ENCODE assay signal across 19 mouse cellular contexts in genomic region chr2:29683261-29683999, GRCm38 (mm10).
A peak's percentile ranks its signal among the peaks of the same experiment; 100 is the strongest.
DNase-seq lines count a peak whose midpoint lies in the region; ATAC-seq and TF ChIP-seq lines count a peak whose summit lies in the region.
"Had no signal": no experiment of that assay in that cellular context is flagged by ENCODE, and none has a peak within 500 bp of the region (broad histone marks: within the 10 kb centered on the region; RNA-seq: fewer than 3 reads in every experiment).

No protein-coding gene starts in this region.

- 0 out of 2 replicates have a peak, but pooled peaks have one; percentile 10 for ATAC-seq in stomach, embryonic 14.5 days (ENCODE audit: insufficient number of reproducible peaks, insufficient read depth, low FRiP score, low read depth)
- ATAC-seq in stomach, postnatal 0 days (ENCODE audit: low FRiP score, low TSS enrichment) = no peak
- ATAC-seq in erythroblast, adult 5-6 weeks (replicated peaks; ENCODE audit: low FRiP score, poor library complexity, severe bottlenecking) = peak; percentile 76
- ATAC-seq in liver, embryonic 13.5 days (ENCODE audit: low read depth) = peak; percentile 95
- ATAC-seq: forebrain, embryonic 15.5 days; midbrain, embryonic 13.5 days had no signal

- 86% methylated on average over 7 of the region's 7 CpGs for WGBS in stomach, embryonic 14.5 days
- 90% methylated on average over 7 of the region's 7 CpGs for WGBS in stomach, postnatal 0 days
- WGBS in liver, embryonic 13.5 days (ENCODE audit: insufficient replicate concordance) = 29% methylated on average over 7 of the region's 7 CpGs

- H3K36me3 ChIP-seq in stomach, embryonic 14.5 days (ENCODE audit: control insufficient read depth, insufficient read depth, low read length) = peaks cover 10% of the 10 kb centered on the region
- H3K36me3 ChIP-seq in stomach, postnatal 0 days (ENCODE audit: control insufficient read depth, insufficient read depth, low read length) = no peaks in the 10 kb centered on the region
- H3K36me3 ChIP-seq in liver, embryonic 13.5 days = peaks cover 24% of the 10 kb centered on the region

- no peak overlapping the region for H3K4me2 ChIP-seq in stomach, embryonic 14.5 days (replicated peaks; ENCODE audit: low read depth, low read length)
- no peak overlapping the region for H3K4me2 ChIP-seq in stomach, postnatal 0 days (replicated peaks; ENCODE audit: low read depth)
- peak overlapping the region; percentile 49 for H3K4me2 ChIP-seq in liver, embryonic 13.5 days
- H3K4me2 ChIP-seq: forebrain, embryonic 15.5 days; kidney, embryonic 15.5 days; midbrain, embryonic 13.5 days had no signal

- DNase-seq in stomach, postnatal 0 days (ENCODE audit: low spot score) = no peak
- DNase-seq in liver, embryonic 13.5 days = peak; percentile 75
- DNase-seq in urinary bladder, postnatal 36 days (ENCODE audit: low spot score in 2 of 2) = no peak
- no peak for DNase-seq in layer of hippocampus, postnatal 14 days (ENCODE audit: low spot score in 2 of 2)
- no peak for DNase-seq in natural killer cell, adult 2 months (ENCODE audit: low spot score in 2 of 2)
- DNase-seq: adrenal gland, postnatal 36 days; B cell, adult 2 months; cerebellum, postnatal 25 days; left cerebral cortex, postnatal 4 days; lung, adult 18-20 months; lung, postnatal 4 days; thymus, postnatal 36 days had no signal

- H3K4me3 ChIP-seq in stomach, embryonic 14.5 days (ENCODE audit: low read depth, low read length) = no peak overlapping the region
- H3K4me3 ChIP-seq in stomach, postnatal 0 days (ENCODE audit: low read depth, low read length) = no peak overlapping the region
- H3K4me3 ChIP-seq in liver, embryonic 13.5 days (replicated peaks) = no peak overlapping the region; the same call in 1 of the 2 replicates
- H3K4me3 ChIP-seq: forebrain, embryonic 15.5 days; hindbrain, embryonic 10.5 days; kidney, embryonic 15.5 days; midbrain, embryonic 13.5 days; myocyte had no signal

- no peak for TF ChIP-seq EP300 in stomach, postnatal 0 days (optimal IDR thresholded peaks at IDR 0.05)

- no peak overlapping the region for H3K27ac ChIP-seq in stomach, embryonic 14.5 days (ENCODE audit: low read length)
- H3K27ac ChIP-seq in stomach, postnatal 0 days (replicated peaks) = no peak overlapping the region
- peak overlapping the region; percentile 90 for H3K27ac ChIP-seq in liver, embryonic 13.5 days
- H3K27ac ChIP-seq: forebrain, embryonic 15.5 days; hindbrain, embryonic 10.5 days; kidney, embryonic 15.5 days; midbrain, embryonic 13.5 days had no signal

- no peaks in the 10 kb centered on the region for H3K27me3 ChIP-seq in stomach, embryonic 14.5 days (ENCODE audit: control insufficient read depth, insufficient read depth, low read length)
- H3K27me3 ChIP-seq in stomach, postnatal 0 days (ENCODE audit: control insufficient read depth, insufficient read depth, low read length) = no peaks in the 10 kb centered on the region
- H3K27me3 ChIP-seq in liver, embryonic 13.5 days = no peaks in the 10 kb centered on the region
- H3K27me3 ChIP-seq: forebrain, embryonic 15.5 days; kidney, embryonic 15.5 days; midbrain, embryonic 13.5 days had no signal

- H3K9me3 ChIP-seq in stomach, embryonic 14.5 days (ENCODE audit: control insufficient read depth, low read depth, low read length) = no peaks in the 10 kb centered on the region
- no peaks in the 10 kb centered on the region for H3K9me3 ChIP-seq in stomach, postnatal 0 days (ENCODE audit: control insufficient read depth, low read length)
- H3K9me3 ChIP-seq in liver, embryonic 13.5 days (replicated peaks) = no peaks in the 10 kb centered on the region
- H3K9me3 ChIP-seq: forebrain, embryonic 15.5 days; hindbrain, embryonic 10.5 days; kidney, embryonic 15.5 days; midbrain, embryonic 13.5 days had no signal

- H3K4me1 ChIP-seq in stomach, embryonic 14.5 days (ENCODE audit: control insufficient read depth, insufficient read depth, low read length) = no peaks in the 10 kb centered on the region
- no peaks in the 10 kb centered on the region for H3K4me1 ChIP-seq in stomach, postnatal 0 days (replicated peaks; ENCODE audit: control insufficient read depth, insufficient read depth)
- peaks cover 68% of the 10 kb centered on the region for H3K4me1 ChIP-seq in liver, embryonic 13.5 days (replicated peaks)
- H3K4me1 ChIP-seq: forebrain, embryonic 15.5 days; kidney, embryonic 15.5 days had no signal

- TF ChIP-seq CTCF in stomach, postnatal 0 days (IDR thresholded peaks at IDR 0.05; ENCODE audit: low read depth) = no peak

- no peak overlapping the region for H3K9ac ChIP-seq in stomach, embryonic 14.5 days (replicated peaks; ENCODE audit: low read depth, low read length)
- no peak overlapping the region for H3K9ac ChIP-seq in stomach, postnatal 0 days (ENCODE audit: low read length)
- H3K9ac ChIP-seq in liver, embryonic 13.5 days = peak overlapping the region; percentile 62
- H3K9ac ChIP-seq: forebrain, embryonic 15.5 days; kidney, embryonic 15.5 days; midbrain, embryonic 13.5 days had no signal
